Mouse (Mus musculus) midbrain, embryonic 10.5 days (tissue): Measurements from ENCODE around the gene Atrnl1. TPM values are rescaled to one million over a fixed set of nuclear protein-coding genes. Genes with fewer than 3 reads are reported as not detected.

ENCODE experiments used
- DNase-seq: peaks from one replicate; pipeline ENCODE4 v3.0.0-alpha.2; 2017; ENCODE audit warnings: low spot score
- H3K27ac ChIP-seq: fragments of 300-500 bp; sonication (generic); replicated peaks from 2 replicates; pipeline ENCODE4 v1.5.1; 2016; ENCODE audit warnings: mild to moderate bottlenecking
- H3K27me3 ChIP-seq: fragments of 300-500 bp; sonication (generic); 2 replicates; pipeline ENCODE4 v1.6.1; 2016; ENCODE audit warnings: low read depth, mild to moderate bottlenecking; ENCODE audit not compliant: poor library complexity, severe bottlenecking
- H3K36me3 ChIP-seq: fragments of 300-500 bp; sonication (generic); 2 replicates; pipeline ENCODE4 v1.6.1; 2016; ENCODE audit warnings: mild to moderate bottlenecking, moderate library complexity
- H3K4me1 ChIP-seq: fragments of 300-500 bp; sonication (generic); 2 replicates; pipeline ENCODE4 v1.6.1; 2016
- H3K4me3 ChIP-seq: fragments of 300-500 bp; sonication (generic); 2 replicates; pipeline ENCODE4 v1.5.1; 2016; ENCODE audit warnings: mild to moderate bottlenecking, moderate library complexity
- H3K9me3 ChIP-seq: fragments of 300-500 bp; sonication (generic); replicated peaks from 2 replicates; pipeline ENCODE4 v1.6.1; 2016; ENCODE audit warnings: mild to moderate bottlenecking
- WGBS: fragments of 180-500 bp; shearing (Covaris S2); methylation state at CpG from one replicate; pipeline ENCODE4 v1.1.7; 2016; 5-methylcytosine and 5-hydroxymethylcytosine counted together
- polyA plus RNA-seq: library from polyadenylated mRNA; unstranded; fragments of >200 nt; fragmentation: Nextera tagmentation; extraction: Ambion mirVana; gene quantifications from 2 replicates; pipeline ENCODE4 v1.2.1, GENCODE M21; 2016

Atrnl1 gene
- polyA plus RNA-seq, 1 experiment from 2014 or later: 3.0 TPM

DNA sequence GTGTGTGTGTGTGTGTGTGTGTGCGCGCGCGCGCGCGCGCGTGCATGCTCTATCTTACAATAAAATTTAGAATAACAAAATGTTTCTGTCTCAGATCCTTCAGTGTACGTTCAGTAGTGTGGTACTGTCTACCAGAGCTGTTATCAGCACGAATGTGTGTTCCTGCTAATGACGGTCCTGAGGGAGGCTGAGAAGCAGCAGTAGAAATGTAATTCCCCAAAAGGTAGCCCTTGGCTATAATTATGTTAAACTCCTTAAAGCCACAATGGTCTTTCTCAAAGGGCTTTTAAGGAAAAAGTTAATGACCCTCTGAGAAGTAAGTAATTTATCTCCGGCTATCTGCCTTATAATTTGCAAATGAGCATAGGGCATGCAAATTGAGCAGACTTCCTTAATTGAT lies 441.1 kb downstream of the Atrnl1 start:
- Histone ChIP-seq H3K4me3 (no peak overlapping the region), H3K27ac (no peak overlapping the region), H3K4me1 (0 out of 2 replicates have a peak, but pooled peaks cover 12% of the 10 kb centered on the region), H3K9me3 (no peaks in the 10 kb centered on the region), H3K36me3 (no peaks in the 10 kb centered on the region), H3K27me3 (no peaks in the 10 kb centered on the region)
- DNase-seq: no peak
- WGBS: 90% methylated on average over 13 of the region's 13 CpGs

DNA sequence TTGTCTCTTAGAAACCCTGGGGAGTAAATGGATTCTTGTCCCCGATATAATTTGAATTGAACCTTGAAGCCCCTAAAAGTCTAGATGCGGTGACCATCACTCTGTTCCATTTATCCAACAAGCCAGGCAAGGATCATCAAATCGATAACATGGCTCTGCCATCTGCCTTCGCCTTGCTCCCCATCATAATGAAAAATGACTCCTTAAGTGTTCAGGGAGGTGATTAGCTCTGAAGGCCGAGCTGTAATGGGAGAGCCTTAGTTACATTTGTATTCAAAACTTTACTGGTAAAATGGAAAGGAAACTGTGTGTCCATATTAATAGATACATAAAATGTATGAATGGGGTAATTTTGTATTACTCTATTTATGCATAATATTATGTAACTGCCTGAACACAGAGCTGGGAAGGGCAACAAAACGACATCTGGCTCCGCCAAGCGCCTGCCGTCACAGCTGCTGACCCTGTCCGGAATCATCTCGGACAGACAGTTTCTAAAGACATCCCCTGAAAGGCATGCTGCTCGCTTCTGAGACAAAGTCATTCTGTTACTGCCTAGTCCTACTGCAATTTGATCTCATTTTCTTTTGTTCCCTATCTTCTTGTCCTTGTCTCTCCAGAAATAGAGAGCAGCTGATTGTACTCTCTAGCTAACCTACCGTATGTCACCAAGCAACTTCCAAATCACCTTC lies 441.8 kb downstream of the Atrnl1 start:
- Histone ChIP-seq H3K27ac (peak overlapping the region; percentile 49; the same call in 1 of the 2 replicates), H3K4me3 (no peak overlapping the region), H3K9me3 (no peaks in the 10 kb centered on the region), H3K27me3 (no peaks in the 10 kb centered on the region), H3K4me1 (0 out of 2 replicates have a peak, but pooled peaks cover 12% of the 10 kb centered on the region), H3K36me3 (no peaks in the 10 kb centered on the region)
- DNase-seq: no peak
- 76% methylated on average over 13 of the region's 13 CpGs for WGBS

DNA sequence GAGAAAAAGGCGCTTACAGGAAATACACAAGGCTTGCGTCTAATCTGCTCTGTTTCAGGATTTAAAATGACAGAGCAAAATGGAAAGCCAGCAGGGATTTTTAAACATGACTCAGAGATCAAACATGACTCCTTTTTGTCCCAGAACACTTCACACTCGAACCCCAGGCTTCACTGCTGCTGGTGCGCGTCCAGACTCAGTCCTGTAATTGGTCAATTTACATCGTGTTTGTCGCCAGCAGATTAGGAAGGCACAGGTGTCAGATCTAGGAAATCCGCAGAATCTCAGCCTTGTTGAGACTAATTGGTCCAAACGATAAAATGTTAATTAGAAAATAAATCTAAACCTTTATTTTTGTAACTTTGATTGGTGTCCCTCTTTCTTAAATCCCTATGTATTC lies 448.9 kb downstream of the Atrnl1 start:
- peaks cover 56% of the 10 kb centered on the region for H3K4me1 ChIP-seq
- H3K27ac ChIP-seq: 0 out of 2 replicates have a peak overlapping the region, but pooled peaks have one; percentile 17
- peaks cover 14% of the 10 kb centered on the region; the same call in 1 of the 2 replicates for H3K27me3 ChIP-seq
- no peak overlapping the region for H3K4me3 ChIP-seq
- no peak for DNase-seq
- no peaks in the 10 kb centered on the region for H3K9me3 ChIP-seq
- H3K36me3 ChIP-seq: no peaks in the 10 kb centered on the region
- 35% methylated on average over 9 of the region's 9 CpGs for WGBS

DNA sequence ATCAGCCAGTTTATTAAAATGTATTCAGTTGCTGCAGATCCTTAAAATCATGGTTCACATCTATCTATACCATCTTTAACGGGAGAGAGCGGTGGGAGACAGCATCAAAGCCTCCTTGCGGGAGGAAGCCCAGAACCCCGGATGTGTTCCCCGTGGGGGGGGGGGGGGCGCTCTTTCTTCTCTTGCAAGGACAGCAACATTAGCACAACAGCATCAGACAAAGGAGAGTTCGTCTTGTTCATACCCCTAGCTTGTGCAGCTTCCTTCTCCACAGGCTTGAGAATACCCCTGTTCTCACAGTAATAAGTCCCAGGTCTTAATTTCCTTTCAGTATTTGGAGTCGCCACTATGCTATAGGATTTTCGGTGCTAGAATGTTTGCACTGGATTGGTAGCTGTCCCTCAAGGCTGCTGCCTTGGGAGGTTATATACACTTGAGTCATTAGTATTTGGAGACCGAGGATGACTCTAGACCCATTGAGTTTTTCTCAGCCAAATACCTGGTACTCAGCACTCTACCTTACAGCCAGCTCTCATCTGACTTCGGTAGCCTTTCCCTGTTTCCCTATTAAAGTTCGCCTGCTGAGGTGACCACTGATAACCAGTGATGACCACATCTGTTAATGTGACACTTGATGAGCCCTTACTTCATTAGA lies 449.5 kb downstream of the Atrnl1 start:
- peak overlapping the region; percentile 40 for H3K4me3 ChIP-seq
- no peaks in the 10 kb centered on the region for H3K36me3 ChIP-seq
- H3K27ac ChIP-seq: peak overlapping the region; percentile 60
- peak; percentile 33 for DNase-seq
- no peaks in the 10 kb centered on the region for H3K9me3 ChIP-seq
- peaks cover 60% of the 10 kb centered on the region for H3K4me1 ChIP-seq
- peaks cover 14% of the 10 kb centered on the region; the same call in 1 of the 2 replicates for H3K27me3 ChIP-seq
- WGBS: 34% methylated on average over 12 of the region's 12 CpGs

DNA sequence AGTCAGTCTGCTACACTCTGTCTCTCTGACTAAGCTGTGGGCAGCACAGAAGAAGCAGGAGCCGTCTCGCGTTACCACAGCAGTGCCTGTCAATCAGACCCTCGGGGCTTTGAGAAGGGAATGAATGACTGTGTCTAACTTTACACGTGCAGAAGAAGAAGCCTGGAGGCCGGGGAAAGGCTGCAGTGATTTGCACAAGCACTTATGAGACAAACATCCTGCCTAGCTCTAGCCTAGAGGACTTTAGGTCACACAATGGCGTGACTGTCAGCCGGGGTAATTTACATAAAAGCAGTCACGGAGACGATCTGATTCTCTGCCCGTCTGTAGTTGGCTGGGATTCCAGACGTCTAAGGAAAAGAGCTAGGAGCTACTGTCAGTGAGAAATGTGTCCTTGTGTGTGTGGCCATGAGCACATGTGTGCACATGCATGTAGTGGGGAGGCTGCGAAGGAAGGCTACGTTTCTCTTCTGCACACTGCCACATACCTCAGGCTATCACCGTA lies 450.1 kb downstream of the Atrnl1 start:
- peak overlapping the region; percentile 60 for H3K27ac ChIP-seq
- H3K4me3 ChIP-seq: peak overlapping the region; percentile 40
- DNase-seq: peak; percentile 68
- H3K4me1 ChIP-seq: peaks cover 60% of the 10 kb centered on the region
- 0 out of 2 replicates have a peak, but pooled peaks cover under 1% of the 10 kb centered on the region for H3K9me3 ChIP-seq
- H3K27me3 ChIP-seq: peaks cover 14% of the 10 kb centered on the region; the same call in 1 of the 2 replicates
- no peaks in the 10 kb centered on the region for H3K36me3 ChIP-seq
- 17% methylated on average over 15 of the region's 15 CpGs for WGBS

DNA sequence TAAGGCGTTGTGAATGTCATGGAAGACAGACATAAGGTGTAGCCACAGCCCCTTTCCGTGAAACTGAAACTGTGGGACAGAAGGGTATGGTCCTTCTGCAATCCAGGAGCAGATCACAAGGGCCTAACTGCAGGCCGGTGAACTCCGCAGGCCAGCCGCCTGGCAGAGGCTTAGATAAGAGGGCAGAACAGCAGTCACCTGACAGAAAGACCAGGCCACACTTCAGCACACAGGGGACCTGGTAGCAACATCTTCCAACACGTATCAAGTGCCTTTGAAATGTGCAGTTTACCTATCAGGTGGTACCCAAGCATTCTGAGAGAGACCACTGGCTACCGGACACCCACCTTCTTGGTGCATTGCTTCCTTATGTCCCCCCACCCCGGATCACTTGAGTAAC lies 451.1 kb downstream of the Atrnl1 start:
- Histone ChIP-seq H3K9me3 (0 out of 2 replicates have a peak, but pooled peaks cover 3% of the 10 kb centered on the region), H3K36me3 (0 out of 2 replicates have a peak, but pooled peaks cover 2% of the 10 kb centered on the region), H3K4me3 (no peak overlapping the region), H3K4me1 (peaks cover 60% of the 10 kb centered on the region), H3K27me3 (peaks cover 14% of the 10 kb centered on the region; the same call in 1 of the 2 replicates), H3K27ac (no peak overlapping the region)
- 80% methylated on average over 8 of the region's 8 CpGs for WGBS
- DNase-seq: no peak

DNA sequence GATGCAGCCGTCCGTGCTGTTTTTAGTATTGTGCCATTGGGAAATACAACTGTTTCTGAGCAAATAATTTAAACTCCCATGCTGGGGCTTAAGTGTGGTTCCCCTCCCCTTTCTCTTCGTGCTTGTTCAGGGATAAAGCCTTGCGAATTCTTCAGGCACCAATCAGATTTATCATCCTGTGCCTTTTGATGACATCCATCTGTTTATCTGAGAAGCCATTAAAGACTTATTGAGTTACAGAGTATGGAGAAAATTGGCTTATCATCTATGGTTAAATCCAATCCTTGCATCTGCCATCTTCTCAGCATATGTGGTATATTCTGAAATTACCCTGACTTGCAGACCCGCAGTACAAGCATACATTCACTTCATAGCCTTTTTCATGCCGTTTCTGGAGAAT lies 452.7 kb downstream of the Atrnl1 start:
- Histone ChIP-seq H3K4me3 (no peak overlapping the region), H3K36me3 (0 out of 2 replicates have a peak, but pooled peaks cover 2% of the 10 kb centered on the region), H3K4me1 (peaks cover 60% of the 10 kb centered on the region), H3K27ac (no peak overlapping the region), H3K9me3 (0 out of 2 replicates have a peak, but pooled peaks cover 3% of the 10 kb centered on the region), H3K27me3 (peaks cover 14% of the 10 kb centered on the region; the same call in 1 of the 2 replicates)
- DNase-seq: no peak
- WGBS: 25% methylated on average over 6 of the region's 6 CpGs

DNA sequence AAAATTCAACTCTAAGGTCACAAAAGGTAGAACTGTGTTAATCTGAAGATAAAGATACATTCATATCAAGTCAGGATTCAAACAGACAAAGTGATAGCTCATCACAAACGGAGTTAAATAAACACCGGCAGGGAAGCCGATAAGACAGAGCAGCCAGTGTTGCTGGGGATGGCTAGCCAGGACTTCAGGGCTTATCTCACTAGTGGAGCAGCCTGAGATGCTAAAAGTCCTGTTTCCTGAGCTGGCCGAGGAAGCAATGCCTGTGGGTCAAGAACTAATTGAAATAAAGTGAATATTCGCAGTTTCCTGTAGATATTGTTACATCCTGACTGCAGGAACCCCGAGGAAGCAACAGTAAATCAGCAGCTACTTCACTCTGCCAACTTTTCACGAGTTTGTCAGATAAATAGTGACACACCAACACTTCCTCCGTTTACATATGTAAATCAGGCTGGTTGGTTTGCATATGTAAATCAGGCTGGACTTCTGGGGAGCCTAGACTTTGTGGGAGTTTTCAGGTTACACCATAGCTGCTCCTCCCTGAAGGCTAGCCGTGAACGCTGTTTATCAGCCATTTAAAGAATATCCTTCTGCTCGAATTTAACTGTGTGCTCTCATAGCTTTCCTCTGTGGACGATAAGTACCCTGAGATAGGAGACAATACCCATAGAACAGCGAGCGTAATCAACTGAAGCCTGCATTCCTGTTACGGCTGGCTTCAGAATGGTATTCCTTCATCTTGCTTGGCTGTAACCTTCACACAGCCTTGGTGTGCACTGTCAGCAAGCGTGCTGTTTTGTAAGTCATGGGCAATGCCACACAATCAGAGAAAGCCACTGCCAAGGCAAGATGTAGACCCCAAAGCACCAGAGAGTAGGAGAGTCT lies 453.5 kb downstream of the Atrnl1 start:
- Histone ChIP-seq H3K9me3 (0 out of 2 replicates have a peak, but pooled peaks cover 3% of the 10 kb centered on the region), H3K27ac (0 out of 2 replicates have a peak overlapping the region, but pooled peaks have one; percentile 33), H3K4me3 (no peak overlapping the region), H3K4me1 (peaks cover 57% of the 10 kb centered on the region), H3K36me3 (0 out of 2 replicates have a peak, but pooled peaks cover 2% of the 10 kb centered on the region), H3K27me3 (peaks cover 14% of the 10 kb centered on the region; the same call in 1 of the 2 replicates)
- DNase-seq: no peak
- 43% methylated on average over 16 of the region's 16 CpGs for WGBS

DNA sequence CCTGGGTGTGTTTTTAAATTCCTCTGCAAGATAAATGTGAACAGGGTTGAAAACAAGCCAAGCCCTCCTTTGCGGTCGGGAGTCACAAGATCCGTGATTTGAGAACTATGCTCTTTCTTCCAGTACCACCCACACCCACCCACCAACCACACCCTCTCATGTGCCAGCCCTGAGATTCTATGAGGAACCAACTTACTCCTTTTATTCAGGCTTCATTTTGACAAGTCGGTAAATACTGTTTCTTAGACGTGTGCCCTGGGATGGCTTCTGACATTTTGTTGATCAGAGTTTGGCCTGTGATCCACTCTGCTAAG lies 454.1 kb downstream of the Atrnl1 start:
- WGBS: 81% methylated on average over 5 of the region's 5 CpGs

DNA sequence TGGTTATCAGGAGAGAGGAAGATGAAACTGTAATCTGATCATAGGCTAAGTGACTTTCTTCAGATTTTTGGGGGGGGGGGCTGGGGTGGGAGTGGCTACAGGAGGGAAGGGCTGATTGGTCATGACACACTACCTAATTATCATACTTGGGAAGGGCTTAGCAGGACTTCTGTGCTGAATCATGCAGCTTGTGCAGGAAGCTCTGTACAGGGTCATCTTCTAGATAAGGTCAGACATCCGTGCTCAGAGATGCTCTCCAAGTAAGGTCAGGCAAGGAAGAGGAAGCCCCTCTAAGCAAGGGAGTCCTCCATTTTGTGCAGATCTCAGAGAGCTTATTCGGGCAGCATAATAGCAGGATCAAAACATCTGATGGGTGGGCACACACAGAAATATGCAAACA lies 454.7 kb downstream of the Atrnl1 start:
- no peak overlapping the region for H3K27ac ChIP-seq
- H3K9me3 ChIP-seq: 0 out of 2 replicates have a peak, but pooled peaks cover 3% of the 10 kb centered on the region
- 0 out of 2 replicates have a peak, but pooled peaks cover 2% of the 10 kb centered on the region for H3K36me3 ChIP-seq
- H3K4me3 ChIP-seq: no peak overlapping the region
- peaks cover 14% of the 10 kb centered on the region; the same call in 1 of the 2 replicates for H3K27me3 ChIP-seq
- no peak for DNase-seq
- 86% methylated on average over 2 of the region's 2 CpGs for WGBS
- H3K4me1 ChIP-seq: peaks cover 46% of the 10 kb centered on the region

More for the DNA sequence above, 454.1 kb downstream of the Atrnl1 start:
- Histone ChIP-seq H3K4me1 (peaks cover 51% of the 10 kb centered on the region), H3K27me3 (peaks cover 14% of the 10 kb centered on the region; the same call in 1 of the 2 replicates), H3K4me3 (no peak overlapping the region), H3K9me3 (0 out of 2 replicates have a peak, but pooled peaks cover 3% of the 10 kb centered on the region), H3K27ac (0 out of 2 replicates have a peak overlapping the region, but pooled peaks have one; percentile 33), H3K36me3 (0 out of 2 replicates have a peak, but pooled peaks cover 2% of the 10 kb centered on the region)
- DNase-seq: no peak

DNA sequence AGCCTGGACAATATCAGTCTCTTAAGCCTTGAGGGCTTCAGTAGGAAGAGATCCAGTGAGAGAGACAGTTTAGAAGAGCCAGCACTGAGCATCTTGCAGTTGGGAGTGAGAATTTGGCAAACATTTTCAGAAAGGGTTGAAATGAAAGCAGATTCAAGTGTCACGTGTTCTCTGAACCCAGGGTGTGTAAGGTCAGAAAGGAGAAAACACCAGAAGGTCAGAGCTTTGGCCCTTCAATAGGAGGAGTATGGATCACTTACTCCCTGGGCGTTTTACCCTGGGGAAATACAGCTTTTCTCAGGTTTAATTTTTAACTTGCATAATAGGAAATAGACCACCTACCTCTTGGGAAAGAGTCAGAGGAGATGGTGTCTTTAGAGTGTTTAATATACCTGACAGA lies 457.3 kb downstream of the Atrnl1 start:
- no peak for DNase-seq
- Histone ChIP-seq H3K4me3 (no peak overlapping the region), H3K27me3 (peaks cover under 1% of the 10 kb centered on the region; the same call in 1 of the 2 replicates), H3K9me3 (0 out of 2 replicates have a peak, but pooled peaks cover 3% of the 10 kb centered on the region), H3K4me1 (peaks cover 21% of the 10 kb centered on the region), H3K27ac (no peak overlapping the region), H3K36me3 (0 out of 2 replicates have a peak, but pooled peaks cover 2% of the 10 kb centered on the region)
- 76% methylated on average over 2 of the region's 2 CpGs for WGBS

DNA sequence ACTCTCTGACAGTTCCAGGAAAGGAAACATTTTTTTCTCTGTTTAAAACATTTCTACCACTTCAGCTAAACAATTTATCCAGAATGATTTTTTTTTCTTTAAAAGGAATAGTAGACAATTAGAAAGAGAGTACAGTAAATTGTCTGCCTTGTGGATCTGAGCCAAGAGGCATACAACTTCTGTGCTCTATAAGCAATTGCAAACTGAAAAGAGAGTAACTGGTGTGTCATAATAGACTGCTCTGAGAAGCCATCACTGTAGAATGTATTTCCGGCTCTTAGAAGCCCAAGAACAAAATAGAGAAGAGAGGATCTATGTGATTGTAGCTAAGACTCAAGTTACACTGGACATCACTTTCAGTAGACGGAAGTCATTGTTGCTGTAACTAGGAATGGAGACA lies 458.1 kb downstream of the Atrnl1 start:
- Histone ChIP-seq H3K4me3 (no peak overlapping the region), H3K9me3 (0 out of 2 replicates have a peak, but pooled peaks cover 3% of the 10 kb centered on the region), H3K27ac (no peak overlapping the region), H3K36me3 (0 out of 2 replicates have a peak, but pooled peaks cover 2% of the 10 kb centered on the region), H3K27me3 (no peaks in the 10 kb centered on the region), H3K4me1 (peaks cover 12% of the 10 kb centered on the region)
- no peak for DNase-seq
- WGBS: 85% methylated on average over 2 of the region's 2 CpGs
